Mouse (Mus musculus): ENCODE data around the gene Tyw1.

GRCm38 (mm10) chr5:130256678-130257271 is 1.4 kb downstream of the Tyw1 start:
- TF ChIP-seq POLR2A (IDR thresholded peaks at IDR 0.05; ENCODE audit: insufficient read length, low read depth) (peak; percentile 77), MYOD1 (IDR thresholded peaks at IDR 0.05; ENCODE audit: control insufficient read depth in 1 of 3, insufficient read length in 2 of 3, low read depth in 2 of 3) (no peak), CEBPB (IDR thresholded peaks at IDR 0.05; ENCODE audit: insufficient read depth, poor library complexity, severe bottlenecking) (no peak)

Measured in myocyte (in vitro differentiated cells).